Mouse (Mus musculus): ENCODE data around the gene Snx10. TPM values are rescaled to one million over a fixed set of nuclear protein-coding genes. Genes with fewer than 3 reads are reported as not detected.

The Snx10 gene
- polyA plus RNA-seq, 1 experiment: 1.1 TPM

DNA sequence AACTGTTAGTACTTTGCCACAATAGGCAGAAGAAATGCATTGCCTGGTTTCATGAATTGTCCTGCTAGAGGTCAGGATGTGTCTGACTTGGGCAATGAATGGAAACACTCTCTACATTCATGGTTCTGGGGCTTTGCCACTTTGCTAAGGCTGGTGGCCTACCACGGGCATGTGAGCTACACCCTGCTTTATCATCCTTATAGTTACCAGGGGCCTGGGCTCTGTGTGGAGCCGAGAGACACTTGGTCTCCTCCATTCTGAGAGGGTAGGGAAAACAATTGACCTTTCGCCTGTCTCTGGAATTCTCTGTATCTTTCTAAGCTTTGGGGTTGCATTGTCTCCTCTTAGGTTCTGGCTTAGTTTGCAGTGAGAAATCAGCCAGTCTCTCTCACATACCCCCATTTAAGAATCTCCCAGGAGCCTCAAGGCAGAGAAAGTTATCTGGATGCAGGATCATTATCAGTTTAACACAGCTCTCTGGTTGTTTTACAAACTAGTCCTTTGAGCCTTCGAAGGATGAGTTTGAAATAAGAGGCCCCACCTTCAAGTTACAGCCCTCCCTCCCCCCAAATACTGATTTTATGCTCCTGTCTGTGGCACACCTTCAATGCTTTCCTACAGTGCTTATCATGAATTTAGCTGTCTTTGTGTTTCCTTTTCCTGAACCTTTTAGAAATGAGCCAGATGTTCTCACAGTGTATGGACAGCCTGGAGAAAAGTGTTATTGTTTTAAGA lies 109.4 kb downstream of the Snx10 start:
- TF ChIP-seq FOSL1 (IDR thresholded peaks at IDR 0.05; ENCODE audit: insufficient read depth, low read length, poor library complexity, severe bottlenecking) (no peak), MYOG (IDR thresholded peaks at IDR 0.05; ENCODE audit: control insufficient read depth, extremely low read depth, insufficient read length) (no peak), CTCF (IDR thresholded peaks at IDR 0.05; ENCODE audit: control insufficient read depth, insufficient read depth, insufficient read length) (no peak), CEBPB (IDR thresholded peaks at IDR 0.05; ENCODE audit: low read depth) (no peak), USF1 (IDR thresholded peaks at IDR 0.05; ENCODE audit: low read depth) (no peak), MAX (IDR thresholded peaks at IDR 0.05) (no peak), MYOD1 (IDR thresholded peaks at IDR 0.05; ENCODE audit: control insufficient read depth, insufficient read length, low read depth) (no peak)
- H3K4me3 ChIP-seq (ENCODE audit: insufficient read depth, poor library complexity, severe bottlenecking): no peak overlapping the region
- H3K36me3 ChIP-seq (ENCODE audit: control insufficient read depth, insufficient read depth): no peaks in the 10 kb centered on the region
- no peaks in the 10 kb centered on the region for H3K79me2 ChIP-seq (ENCODE audit: control insufficient read depth, insufficient read depth)
- H3ac ChIP-seq (ENCODE audit: control insufficient read depth, insufficient read length, low read depth): no peak overlapping the region
- peaks cover 4% of the 10 kb centered on the region for H3K27me3 ChIP-seq (ENCODE audit: control insufficient read depth, insufficient read depth, insufficient read length)
- no peaks in the 10 kb centered on the region for H3K79me3 ChIP-seq (ENCODE audit: low read depth)

DNA sequence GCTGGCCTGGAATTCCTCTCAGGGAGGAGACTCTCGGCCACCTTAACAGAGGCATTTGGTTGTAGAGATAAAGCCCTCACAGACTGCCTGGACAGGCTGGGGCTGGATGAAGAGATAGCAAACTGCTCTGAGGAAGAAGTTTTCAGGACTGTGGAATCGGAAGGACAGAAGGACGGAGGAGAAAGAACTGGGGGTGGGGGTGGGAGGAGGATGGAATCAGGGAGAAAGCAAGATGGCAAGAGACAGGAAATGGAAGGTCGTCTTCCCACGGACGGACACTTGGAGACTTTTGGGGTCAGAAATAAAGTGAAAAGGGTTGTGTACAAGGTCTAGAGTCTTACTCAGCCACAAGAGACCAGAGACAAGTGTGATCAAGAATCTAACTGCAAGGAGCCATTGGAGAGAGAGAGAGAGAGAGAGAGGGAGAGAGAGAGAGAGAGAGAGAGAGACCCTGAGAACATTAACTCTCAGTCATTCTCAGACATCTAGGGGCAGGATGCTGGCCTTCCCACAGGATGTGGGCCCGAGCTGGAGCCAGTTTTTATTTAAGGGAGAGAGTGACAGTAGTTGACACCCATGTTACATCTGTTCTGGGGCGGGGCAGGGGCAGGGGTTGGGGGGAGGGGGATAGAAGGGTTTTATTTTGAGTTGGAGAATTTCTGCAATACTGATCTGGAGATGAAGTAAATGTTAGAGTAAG lies 110.1 kb downstream of the Snx10 start:
- no peaks in the 10 kb centered on the region for H3K36me3 ChIP-seq (ENCODE audit: control insufficient read depth, insufficient read depth)
- H3K27me3 ChIP-seq (ENCODE audit: control insufficient read depth, insufficient read depth, insufficient read length): peaks cover 4% of the 10 kb centered on the region
- H3K79me2 ChIP-seq (ENCODE audit: control insufficient read depth, insufficient read depth): no peaks in the 10 kb centered on the region
- TF ChIP-seq MAX (IDR thresholded peaks at IDR 0.05) (no peak), MYOG (IDR thresholded peaks at IDR 0.05; ENCODE audit: control insufficient read depth, extremely low read depth, insufficient read length) (no peak), MYOD1 (IDR thresholded peaks at IDR 0.05; ENCODE audit: control insufficient read depth, insufficient read length, low read depth) (no peak), CEBPB (IDR thresholded peaks at IDR 0.05; ENCODE audit: low read depth) (no peak), FOSL1 (IDR thresholded peaks at IDR 0.05; ENCODE audit: insufficient read depth, low read length, poor library complexity, severe bottlenecking) (no peak), USF1 (IDR thresholded peaks at IDR 0.05; ENCODE audit: low read depth) (no peak), CTCF (IDR thresholded peaks at IDR 0.05; ENCODE audit: control insufficient read depth, insufficient read depth, insufficient read length) (no peak)
- no peaks in the 10 kb centered on the region for H3K79me3 ChIP-seq (ENCODE audit: low read depth)
- H3ac ChIP-seq (ENCODE audit: control insufficient read depth, insufficient read length, low read depth): no peak overlapping the region
- no peak overlapping the region for H3K4me3 ChIP-seq (ENCODE audit: insufficient read depth, poor library complexity, severe bottlenecking)

DNA sequence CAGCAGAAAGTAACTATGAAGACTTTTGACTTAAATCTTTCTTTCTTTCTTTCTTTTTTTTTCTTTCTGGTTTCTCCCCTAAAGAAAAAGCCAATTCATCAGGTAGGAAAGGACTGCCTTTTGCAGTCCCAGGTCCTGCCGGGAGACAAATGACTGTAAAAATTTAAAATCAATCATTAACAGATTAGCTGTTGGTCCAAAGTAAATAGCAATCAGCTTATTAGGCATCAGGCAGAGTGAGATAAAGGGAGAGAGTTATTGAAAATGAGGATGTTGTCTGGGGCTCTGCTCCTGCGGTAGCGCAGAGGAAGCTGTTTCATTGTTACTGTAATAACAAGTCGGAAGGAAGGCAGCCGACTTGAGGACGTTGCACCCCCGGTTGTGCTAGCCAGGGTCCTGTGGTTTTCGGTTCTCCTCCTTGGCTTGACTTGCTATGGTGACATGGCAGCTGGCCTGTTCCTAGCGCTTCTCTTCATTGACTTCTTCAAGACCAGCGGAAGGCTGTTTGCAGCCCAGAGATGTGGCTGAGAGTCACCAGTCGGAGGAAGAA lies 112.4 kb downstream of the Snx10 start:
- H3K27me3 ChIP-seq (ENCODE audit: control insufficient read depth, insufficient read depth, insufficient read length): peaks cover 4% of the 10 kb centered on the region
- no peak overlapping the region for H3K4me3 ChIP-seq (ENCODE audit: insufficient read depth, poor library complexity, severe bottlenecking)
- no peak for TF ChIP-seq USF1 (IDR thresholded peaks at IDR 0.05; ENCODE audit: low read depth)
- TF ChIP-seq CEBPB (IDR thresholded peaks at IDR 0.05; ENCODE audit: low read depth): no peak
- no peak for TF ChIP-seq MAX (IDR thresholded peaks at IDR 0.05)
- H3K79me3 ChIP-seq (ENCODE audit: low read depth): no peaks in the 10 kb centered on the region
- no peaks in the 10 kb centered on the region for H3K79me2 ChIP-seq (ENCODE audit: control insufficient read depth, insufficient read depth)
- H3ac ChIP-seq (ENCODE audit: control insufficient read depth, insufficient read length, low read depth): no peak overlapping the region
- no peaks in the 10 kb centered on the region for H3K36me3 ChIP-seq (ENCODE audit: control insufficient read depth, insufficient read depth)

Small RNA genes within 50 kb of the gene (microRNA-seq; reads per million reads assigned to microRNA genes)
- gene Gm22914 (ENCODE audit: borderline microRNAs expressed): not detected

Other genes with a start within 250 kb of the Snx10 start
- gene Nfe2l3, start 91.2 kb upstream of the Snx10 start, polyA plus RNA-seq (2012; fragmentation: generic; extraction: Trizol): 0.19 TPM
- 459 TPM for gene Hnrnpa2b1, start 54.0 kb upstream of the Snx10 start, polyA plus RNA-seq (2012; fragmentation: generic; extraction: Trizol)
- gene Cbx3, start 53.5 kb upstream of the Snx10 start, polyA plus RNA-seq (2012; fragmentation: generic; extraction: Trizol): 71.6 TPM